Mouse (Mus musculus) neural tube, embryonic 14.5 days (tissue): ENCODE measurements around the gene Hdac5. TPM values are rescaled to one million over a fixed set of nuclear protein-coding genes. Genes with fewer than 3 reads are reported as not detected.

Source experiments
- ATAC-seq: fragments of 200-750 bp; cut with Nextera tagmentation; 2 replicates; pipeline ENCODE4 v1.8.0; 2017; ENCODE audit warnings: low read depth, mild to moderate bottlenecking, moderate TSS enrichment, moderate library complexity
- H3K27ac ChIP-seq: fragments of 300-500 bp; sonication (generic); 2 replicates; pipeline ENCODE4 v1.5.1; 2014; ENCODE audit warnings: low read depth, mild to moderate bottlenecking, control low read depth, low read length, moderate library complexity, mixed read lengths
- H3K27me3 ChIP-seq: fragments of 300-500 bp; sonication (generic); 2 replicates; pipeline ENCODE4 v1.6.1; 2014; ENCODE audit warnings: low read length; ENCODE audit not compliant: control insufficient read depth, insufficient read depth
- H3K36me3 ChIP-seq: fragments of 300-500 bp; sonication (generic); 2 replicates; pipeline ENCODE4 v1.6.1; 2014; ENCODE audit warnings: low read length, mixed read lengths; ENCODE audit not compliant: control insufficient read depth, insufficient read depth
- H3K4me1 ChIP-seq: fragments of 300-500 bp; sonication (generic); 2 replicates; pipeline ENCODE4 v1.6.1; 2014; ENCODE audit warnings: low read length; ENCODE audit not compliant: control insufficient read depth, insufficient read depth
- H3K4me2 ChIP-seq: fragments of 300-500 bp; sonication (generic); 2 replicates; pipeline ENCODE4 v1.6.1; 2014; ENCODE audit warnings: mild to moderate bottlenecking, low read depth, low read length, control low read depth
- H3K4me3 ChIP-seq: fragments of 300-500 bp; sonication (generic); 2 replicates; pipeline ENCODE4 v1.5.1; 2014; ENCODE audit warnings: low read depth, low read length, control low read depth, mixed read lengths
- H3K9ac ChIP-seq: fragments of 300-500 bp; sonication (generic); replicated peaks from 2 replicates; pipeline ENCODE4 v1.6.1; 2014; ENCODE audit warnings: low read depth, mild to moderate bottlenecking, control low read depth, low read length, mixed read lengths
- H3K9me3 ChIP-seq: fragments of 300-500 bp; sonication (generic); 2 replicates; pipeline ENCODE4 v1.6.1; 2016; ENCODE audit warnings: low read length; ENCODE audit not compliant: control insufficient read depth
- WGBS: fragments of 180-500 bp; shearing (Covaris S2); extraction: QIAGEN DNeasy Blood & Tissue Kit; methylation state at CpG from one replicate; pipeline ENCODE4 v1.1.7; 2014; 5-methylcytosine and 5-hydroxymethylcytosine counted together
- polyA plus RNA-seq: library from polyadenylated mRNA; unstranded; fragments of >200 nt; fragmentation: Nextera tagmentation; extraction: Ambion mirVana; gene quantifications from 2 replicates; pipeline ENCODE4 v1.2.1, GENCODE M21; 2014

Hdac5 gene
- polyA plus RNA-seq, 1 experiment from 2014 or later: 44.2 TPM

- no peaks in the 10 kb centered on the region for H3K27me3 ChIP-seq
These were observed 30.1 kb downstream of the Hdac5 start for GRCm38 (mm10) chr11:102199856-102200255.

GRCm38 (mm10) chr11:102198245-102198644 is 31.7 kb downstream of the Hdac5 start:
- Histone ChIP-seq H3K27me3 (no peaks in the 10 kb centered on the region), H3K27ac (no peak overlapping the region), H3K4me2 (no peak overlapping the region), H3K9ac (no peak overlapping the region), H3K9me3 (no peaks in the 10 kb centered on the region), H3K4me3 (no peak overlapping the region), H3K4me1 (no peaks in the 10 kb centered on the region), H3K36me3 (peaks cover 63% of the 10 kb centered on the region)
- WGBS: 70% methylated on average over 6 of the region's 6 CpGs
- ATAC-seq: no peak

More at GRCm38 (mm10) chr11:102199856-102200255, 30.1 kb downstream of the Hdac5 start:
- Histone ChIP-seq H3K36me3 (peaks cover 75% of the 10 kb centered on the region), H3K9me3 (no peaks in the 10 kb centered on the region), H3K4me3 (no peak overlapping the region), H3K4me1 (no peaks in the 10 kb centered on the region), H3K27ac (no peak overlapping the region), H3K4me2 (no peak overlapping the region), H3K9ac (no peak overlapping the region)
- no peak for ATAC-seq
- WGBS: 72% methylated on average over 9 of the region's 9 CpGs

- Histone ChIP-seq H3K36me3 (peaks cover 49% of the 10 kb centered on the region), H3K4me3 (no peak overlapping the region)
- WGBS: 95% methylated on average over 21 of the region's 21 CpGs
These were observed 33.8 kb downstream of the Hdac5 start for GRCm38 (mm10) chr11:102196018-102196797.

GRCm38 (mm10) chr11:102193657-102194440 is 36.1 kb downstream of the Hdac5 start:
- 81% methylated on average over 9 of the region's 9 CpGs for WGBS
- Histone ChIP-seq H3K4me2 (no peak overlapping the region), H3K9ac (no peak overlapping the region), H3K4me3 (no peak overlapping the region), H3K4me1 (peaks cover 6% of the 10 kb centered on the region), H3K27me3 (no peaks in the 10 kb centered on the region), H3K36me3 (peaks cover 37% of the 10 kb centered on the region), H3K9me3 (no peaks in the 10 kb centered on the region), H3K27ac (no peak overlapping the region)
- no peak for ATAC-seq

More at GRCm38 (mm10) chr11:102196018-102196797, 33.8 kb downstream of the Hdac5 start:
- peaks cover 2% of the 10 kb centered on the region; the same call in 1 of the 2 replicates for H3K4me1 ChIP-seq
- H3K4me2 ChIP-seq: no peak overlapping the region
- no peaks in the 10 kb centered on the region for H3K27me3 ChIP-seq
- H3K9ac ChIP-seq: no peak overlapping the region
- no peaks in the 10 kb centered on the region for H3K9me3 ChIP-seq
- no peak for ATAC-seq
- no peak overlapping the region for H3K27ac ChIP-seq

- H3K4me3 ChIP-seq: no peak overlapping the region
These were observed 39.1 kb downstream of the Hdac5 start for GRCm38 (mm10) chr11:102190848-102191247.

GRCm38 (mm10) chr11:102189461-102190436 is 40.2 kb downstream of the Hdac5 start, which contains the start of gene G6pc3:
G6pc3 (plus strand) TSS chr11:102189620.
- WGBS: 3% methylated on average over 47 of the region's 50 CpGs

More at GRCm38 (mm10) chr11:102190848-102191247, 39.1 kb downstream of the Hdac5 start:
- Histone ChIP-seq H3K9ac (no peak overlapping the region), H3K27ac (no peak overlapping the region), H3K9me3 (no peaks in the 10 kb centered on the region), H3K27me3 (no peaks in the 10 kb centered on the region), H3K4me1 (peaks cover 6% of the 10 kb centered on the region), H3K36me3 (peaks cover 9% of the 10 kb centered on the region), H3K4me2 (peak overlapping the region; percentile 54; the same call in 1 of the 2 replicates)
- no peak for ATAC-seq
- 33% methylated on average over 4 of the region's 4 CpGs for WGBS

GRCm38 (mm10) chr11:102188980-102189379 is 41.0 kb downstream of the Hdac5 start:
- no peak for ATAC-seq
- Histone ChIP-seq H3K27ac (0 out of 2 replicates have a peak overlapping the region, but pooled peaks have one; percentile 10), H3K9me3 (no peaks in the 10 kb centered on the region), H3K4me2 (peak overlapping the region; percentile 54), H3K4me1 (peaks cover 10% of the 10 kb centered on the region), H3K36me3 (no peaks in the 10 kb centered on the region; the same call in 1 of the 2 replicates), H3K9ac (peak overlapping the region; percentile 65), H3K4me3 (peak overlapping the region; percentile 59), H3K27me3 (no peaks in the 10 kb centered on the region)
- WGBS: 75% methylated on average over 6 of the region's 6 CpGs

More at GRCm38 (mm10) chr11:102189461-102190436, 40.2 kb downstream of the Hdac5 start, which contains the start of gene G6pc3:
- no peaks in the 10 kb centered on the region; the same call in 1 of the 2 replicates for H3K36me3 ChIP-seq
- H3K4me3 ChIP-seq: peak within 1 kb of the TSS; percentile 59
- peak; percentile 68; the same call in 1 of the 2 replicates for ATAC-seq
- no peaks in the 10 kb centered on the region for H3K9me3 ChIP-seq
- H3K4me1 ChIP-seq: peaks cover 6% of the 10 kb centered on the region
- H3K9ac ChIP-seq: peak within 1 kb of the TSS; percentile 65
- H3K4me2 ChIP-seq: peak within 1 kb of the TSS; percentile 54
- H3K27ac ChIP-seq: peak within 1 kb of the TSS; percentile 64; the same call in 1 of the 2 replicates
- no peaks in the 10 kb centered on the region for H3K27me3 ChIP-seq

GRCm38 (mm10) chr11:102186235-102186634 is 43.7 kb downstream of the Hdac5 start:
- Histone ChIP-seq H3K36me3 (peaks cover 10% of the 10 kb centered on the region), H3K9me3 (no peaks in the 10 kb centered on the region), H3K4me3 (no peak overlapping the region), H3K9ac (no peak overlapping the region), H3K4me1 (peaks cover 10% of the 10 kb centered on the region), H3K27me3 (no peaks in the 10 kb centered on the region), H3K27ac (no peak overlapping the region; the same call in 1 of the 2 replicates), H3K4me2 (no peak overlapping the region)
- ATAC-seq: no peak
- 81% methylated on average over 1 of the region's 1 CpGs for WGBS
